Mouse (Mus musculus) central nervous system, embryonic 11.5 days (tissue): ENCODE data around the gene Rrbp1. TPM values are rescaled to one million over a fixed set of nuclear protein-coding genes. Genes with fewer than 3 reads are reported as not detected.

Source experiments
- polyA plus RNA-seq: library from polyadenylated mRNA; depleted of rRNA; stranded (reverse); fragments of >200 nt; gene quantifications from 2 replicates; pipeline ENCODE4 v1.2.3, GENCODE M21; 2012; rRNA removed

The Rrbp1 gene
- polyA plus RNA-seq: 120 and 127 TPM in 2 replicates

DNA sequence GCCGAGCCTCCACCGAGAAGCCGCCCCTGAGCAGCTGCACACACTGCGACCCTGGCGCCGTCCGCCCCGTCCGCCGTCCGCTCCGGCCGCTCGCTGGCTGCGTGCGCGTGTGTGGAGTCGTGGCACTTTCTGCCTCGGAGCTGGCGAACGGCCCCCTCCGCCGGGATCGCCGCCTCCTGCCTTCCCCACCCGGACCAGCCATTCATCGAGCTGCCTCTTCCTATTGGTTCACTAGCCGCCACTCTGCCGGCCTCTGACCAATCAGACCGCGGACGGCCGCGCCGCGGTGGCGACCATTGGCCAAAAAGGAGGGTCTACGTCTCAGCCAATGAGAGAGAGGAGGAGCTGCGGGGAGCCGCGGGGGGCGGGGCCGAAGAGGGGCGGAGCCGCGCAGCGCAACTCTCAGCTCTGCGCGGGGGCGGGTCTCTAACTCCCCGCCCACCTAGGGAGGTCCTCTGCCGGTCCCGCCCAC lies at the start of gene Rrbp1:
Gene Rrbp1, minus strand, starts transcription at position 184 of the 472 bp plus-strand sequence.

GRCm38 (mm10) chr2:144032664-144033063 lies 21.6 kb upstream of the Rrbp1 start, which contains the start of gene Banf2:
Gene Banf2 (plus strand): TSS chr2:144033059.

DNA sequence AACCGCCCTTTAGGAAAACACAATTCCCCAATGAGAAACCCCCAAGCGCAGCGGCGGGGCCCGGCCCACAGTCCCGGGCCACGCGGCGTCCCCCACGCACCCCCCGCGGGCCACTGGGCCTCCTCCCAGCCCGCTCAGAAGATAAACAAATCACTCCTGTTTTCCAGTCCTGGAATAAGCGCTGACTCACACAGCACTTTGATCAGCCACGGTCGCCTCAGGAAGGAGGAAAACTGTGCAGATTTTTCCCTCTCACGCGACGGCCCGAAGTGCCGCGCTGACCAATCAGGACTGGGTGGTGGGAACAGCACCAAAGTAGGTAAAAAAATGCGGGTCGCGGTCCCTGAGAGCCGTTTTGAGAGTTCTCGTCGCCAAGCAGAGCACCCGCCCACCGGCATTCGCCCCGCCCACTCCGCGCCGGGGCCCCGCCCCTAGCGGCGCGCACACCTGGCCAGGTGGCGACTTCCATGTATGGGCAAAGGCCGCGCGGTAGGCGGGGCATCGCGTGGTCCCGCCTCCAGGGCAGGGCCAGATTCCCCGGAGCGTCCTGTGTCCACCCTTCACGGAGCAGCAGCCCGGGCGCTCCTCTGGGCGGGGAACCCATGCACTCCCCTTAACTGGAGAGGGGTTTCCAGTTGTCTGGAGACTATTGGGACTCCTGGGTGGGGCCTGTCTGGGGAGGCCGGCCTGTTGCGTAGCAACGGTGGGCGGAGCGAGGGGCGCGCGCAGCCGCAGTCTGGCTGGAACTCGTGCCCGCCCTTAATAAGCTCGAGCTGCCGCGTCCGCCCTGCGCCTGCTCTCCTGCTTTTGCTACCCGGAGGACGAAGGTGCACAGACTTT lies 96.1 kb downstream of the Rrbp1 start, which contains the start of gene Dstn:
Gene Dstn, plus strand, starts transcription at position 561 of the 840 bp plus-strand sequence.

Other genes with a start within 250 kb of the Rrbp1 start
- gene Bfsp1, start 148.1 kb downstream of the Rrbp1 start, polyA plus RNA-seq: 1.7 and 2.0 TPM in 2 replicates
- gene Dstn, start 95.9 kb downstream of the Rrbp1 start, polyA plus RNA-seq: 137 and 161 TPM in 2 replicates
- not detected in 2 replicates for gene Banf2, start 21.8 kb upstream of the Rrbp1 start, polyA plus RNA-seq